Mouse (Mus musculus): ENCODE measurements around the gene BC049762. TPM values are rescaled to one million over a fixed set of nuclear protein-coding genes. Genes with fewer than 3 reads are reported as not detected.

BC049762 gene
- polyA plus RNA-seq, 1 experiment from 2014 or later = 0.31 TPM

- WGBS = 2% methylated on average over 62 of the region's 74 CpGs
- peak overlapping the region; percentile 48; the same call in 1 of the 2 replicates for H3K27ac ChIP-seq (ENCODE audit: low read length)
- peak overlapping the region; percentile 76 for H3K9ac ChIP-seq (ENCODE audit: low read depth, low read length)
- H3K4me1 ChIP-seq (ENCODE audit: control insufficient read depth, insufficient read depth, low read length) = 0 out of 2 replicates have a peak, but pooled peaks cover 3% of the 10 kb centered on the region
- H3K4me3 ChIP-seq (ENCODE audit: low read length) = peak overlapping the region; percentile 70
- peak overlapping the region; percentile 88 for H3K4me2 ChIP-seq (ENCODE audit: low read depth, low read length)
- H3K9me3 ChIP-seq (ENCODE audit: control insufficient read depth, low read length) = no peaks in the 10 kb centered on the region
- ATAC-seq = peak; percentile 81
- H3K36me3 ChIP-seq (ENCODE audit: control insufficient read depth, insufficient read depth, low read length) = no peaks in the 10 kb centered on the region
- no peaks in the 10 kb centered on the region for H3K27me3 ChIP-seq (replicated peaks; ENCODE audit: control insufficient read depth, insufficient read depth, low read length)
Observed at GRCm38 (mm10) chr11:51290066-51290955, 27.5 kb upstream of the BC049762 start.

- H3K4me2 ChIP-seq (ENCODE audit: low read depth, low read length) = peak within 1 kb of the TSS; percentile 88
- H3K4me1 ChIP-seq (ENCODE audit: control insufficient read depth, insufficient read depth, low read length) = 0 out of 2 replicates have a peak, but pooled peaks cover 3% of the 10 kb centered on the region
- ATAC-seq = peak; percentile 93
- peak within 1 kb of the TSS; percentile 76 for H3K9ac ChIP-seq (ENCODE audit: low read depth, low read length)
- H3K4me3 ChIP-seq (ENCODE audit: low read length) = peak within 1 kb of the TSS; percentile 70
- H3K27me3 ChIP-seq (replicated peaks; ENCODE audit: control insufficient read depth, insufficient read depth, low read length) = no peaks in the 10 kb centered on the region
- no peaks in the 10 kb centered on the region for H3K36me3 ChIP-seq (ENCODE audit: control insufficient read depth, insufficient read depth, low read length)
- WGBS = under 1% methylated on average over 34 of the region's 38 CpGs
- H3K27ac ChIP-seq (ENCODE audit: low read length) = peak within 1 kb of the TSS; percentile 48; the same call in 1 of the 2 replicates
- no peaks in the 10 kb centered on the region for H3K9me3 ChIP-seq (ENCODE audit: control insufficient read depth, low read length)
Observed at GRCm38 (mm10) chr11:51289564-51290041, 26.8 kb upstream of the BC049762 start, which contains the start of gene Col23a1. Gene Col23a1 (plus strand): TSS chr11:51289920.

- WGBS = 88% methylated on average over 1 of the region's 1 CpGs
- Histone ChIP-seq H3K27me3 (replicated peaks; ENCODE audit: control insufficient read depth, insufficient read depth, low read length) (no peaks in the 10 kb centered on the region), H3K4me1 (ENCODE audit: control insufficient read depth, insufficient read depth, low read length) (no peaks in the 10 kb centered on the region), H3K36me3 (ENCODE audit: control insufficient read depth, insufficient read depth, low read length) (peaks cover 13% of the 10 kb centered on the region), H3K4me2 (ENCODE audit: low read depth, low read length) (no peak overlapping the region), H3K4me3 (ENCODE audit: low read length) (no peak overlapping the region), H3K27ac (ENCODE audit: low read length) (no peak overlapping the region), H3K9me3 (ENCODE audit: control insufficient read depth, low read length) (no peaks in the 10 kb centered on the region), H3K9ac (ENCODE audit: low read depth, low read length) (no peak overlapping the region)
- ATAC-seq = no peak
Observed at GRCm38 (mm10) chr11:51274418-51274817, 11.6 kb upstream of the BC049762 start.

- Histone ChIP-seq H3K9me3 (ENCODE audit: control insufficient read depth, low read length) (no peaks in the 10 kb centered on the region), H3K27me3 (replicated peaks; ENCODE audit: control insufficient read depth, insufficient read depth, low read length) (no peaks in the 10 kb centered on the region), H3K4me3 (ENCODE audit: low read length) (peak overlapping the region; percentile 78), H3K4me1 (ENCODE audit: control insufficient read depth, insufficient read depth, low read length) (peaks cover 18% of the 10 kb centered on the region), H3K36me3 (ENCODE audit: control insufficient read depth, insufficient read depth, low read length) (no peaks in the 10 kb centered on the region), H3K27ac (ENCODE audit: low read length) (no peak overlapping the region), H3K4me2 (ENCODE audit: low read depth, low read length) (peak overlapping the region; percentile 85), H3K9ac (ENCODE audit: low read depth, low read length) (no peak overlapping the region)
- 42% methylated on average over 3 of the region's 3 CpGs for WGBS
- no peak for ATAC-seq
Observed at GRCm38 (mm10) chr11:51265326-51265725, 2.5 kb upstream of the BC049762 start.

GRCm38 (mm10) chr11:51264352-51264751, 1.5 kb upstream of the BC049762 start:
- Histone ChIP-seq H3K27ac (ENCODE audit: low read length) (peak overlapping the region; percentile 41; the same call in 1 of the 2 replicates), H3K4me2 (ENCODE audit: low read depth, low read length) (peak overlapping the region; percentile 85), H3K9ac (ENCODE audit: low read depth, low read length) (peak overlapping the region; percentile 95), H3K4me3 (ENCODE audit: low read length) (peak overlapping the region; percentile 78), H3K9me3 (ENCODE audit: control insufficient read depth, low read length) (no peaks in the 10 kb centered on the region), H3K36me3 (ENCODE audit: control insufficient read depth, insufficient read depth, low read length) (no peaks in the 10 kb centered on the region), H3K27me3 (replicated peaks; ENCODE audit: control insufficient read depth, insufficient read depth, low read length) (no peaks in the 10 kb centered on the region), H3K4me1 (ENCODE audit: control insufficient read depth, insufficient read depth, low read length) (peaks cover 18% of the 10 kb centered on the region)
- ATAC-seq = peak; percentile 31; the same call in 1 of the 2 replicates
- 10% methylated on average over 6 of the region's 6 CpGs for WGBS

GRCm38 (mm10) chr11:51263286-51263831, 513 bp upstream of the BC049762 start:
- WGBS = 0% methylated on average over 50 of the region's 50 CpGs

GRCm38 (mm10) chr11:51261680-51262219, 1.1 kb downstream of the BC049762 start, which contains the start of gene Clk4:
Gene Clk4 (plus strand): TSS chr11:51261730.
- no peak for ATAC-seq
- Histone ChIP-seq H3K36me3 (ENCODE audit: control insufficient read depth, insufficient read depth, low read length) (no peaks in the 10 kb centered on the region), H3K4me1 (ENCODE audit: control insufficient read depth, insufficient read depth, low read length) (peaks cover 16% of the 10 kb centered on the region), H3K4me2 (ENCODE audit: low read depth, low read length) (peak within 1 kb of the TSS; percentile 92), H3K9me3 (ENCODE audit: control insufficient read depth, low read length) (no peaks in the 10 kb centered on the region), H3K27me3 (replicated peaks; ENCODE audit: control insufficient read depth, insufficient read depth, low read length) (no peaks in the 10 kb centered on the region), H3K4me3 (ENCODE audit: low read length) (peak within 1 kb of the TSS; percentile 78), H3K27ac (ENCODE audit: low read length) (peak within 1 kb of the TSS; percentile 89), H3K9ac (ENCODE audit: low read depth, low read length) (peak within 1 kb of the TSS; percentile 95)
- 78% methylated on average over 3 of the region's 3 CpGs for WGBS

More at GRCm38 (mm10) chr11:51263286-51263831, 513 bp upstream of the BC049762 start:
- peak overlapping the region; percentile 95 for H3K27ac ChIP-seq (ENCODE audit: low read length)
- peak; percentile 71 for ATAC-seq
- peak overlapping the region; percentile 95 for H3K9ac ChIP-seq (ENCODE audit: low read depth, low read length)
- no peaks in the 10 kb centered on the region for H3K36me3 ChIP-seq (ENCODE audit: control insufficient read depth, insufficient read depth, low read length)
- no peaks in the 10 kb centered on the region for H3K9me3 ChIP-seq (ENCODE audit: control insufficient read depth, low read length)
- H3K4me3 ChIP-seq (ENCODE audit: low read length) = peak overlapping the region; percentile 78
- peak overlapping the region; percentile 85 for H3K4me2 ChIP-seq (ENCODE audit: low read depth, low read length)
- H3K27me3 ChIP-seq (replicated peaks; ENCODE audit: control insufficient read depth, insufficient read depth, low read length) = no peaks in the 10 kb centered on the region
- H3K4me1 ChIP-seq (ENCODE audit: control insufficient read depth, insufficient read depth, low read length) = peaks cover 18% of the 10 kb centered on the region

GRCm38 (mm10) chr11:51257006-51257405, 5.8 kb downstream of the BC049762 start:
- Histone ChIP-seq H3K4me1 (ENCODE audit: control insufficient read depth, insufficient read depth, low read length) (no peaks in the 10 kb centered on the region), H3K27ac (ENCODE audit: low read length) (no peak overlapping the region), H3K4me3 (ENCODE audit: low read length) (no peak overlapping the region), H3K27me3 (replicated peaks; ENCODE audit: control insufficient read depth, insufficient read depth, low read length) (no peaks in the 10 kb centered on the region), H3K9me3 (ENCODE audit: control insufficient read depth, low read length) (no peaks in the 10 kb centered on the region), H3K9ac (ENCODE audit: low read depth, low read length) (no peak overlapping the region), H3K4me2 (ENCODE audit: low read depth, low read length) (no peak overlapping the region), H3K36me3 (ENCODE audit: control insufficient read depth, insufficient read depth, low read length) (no peaks in the 10 kb centered on the region)
- no peak for ATAC-seq
- WGBS = 88% methylated on average over 4 of the region's 4 CpGs

GRCm38 (mm10) chr11:51242897-51243296, 19.9 kb downstream of the BC049762 start:
- no peaks in the 10 kb centered on the region for H3K4me1 ChIP-seq (ENCODE audit: control insufficient read depth, insufficient read depth, low read length)
- no peak for ATAC-seq
- no peaks in the 10 kb centered on the region for H3K36me3 ChIP-seq (ENCODE audit: control insufficient read depth, insufficient read depth, low read length)
- H3K4me3 ChIP-seq (ENCODE audit: low read length) = no peak overlapping the region
- no peaks in the 10 kb centered on the region for H3K9me3 ChIP-seq (ENCODE audit: control insufficient read depth, low read length)
- WGBS = 89% methylated on average over 2 of the region's 2 CpGs
- H3K27ac ChIP-seq (ENCODE audit: low read length) = no peak overlapping the region
- no peaks in the 10 kb centered on the region for H3K27me3 ChIP-seq (replicated peaks; ENCODE audit: control insufficient read depth, insufficient read depth, low read length)
- H3K9ac ChIP-seq (ENCODE audit: low read depth, low read length) = no peak overlapping the region
- H3K4me2 ChIP-seq (ENCODE audit: low read depth, low read length) = no peak overlapping the region

Data from intestine, embryonic 16.5 days (tissue).